Mouse (Mus musculus) T-cell, adult 2 months (primary cell): ENCODE results near the gene Smurf2.

Source experiments
- DNase-seq: peaks from one replicate; pipeline ENCODE4 v3.0.0; 2022; ENCODE audit warnings: low spot score

Gene Smurf2

DNA sequence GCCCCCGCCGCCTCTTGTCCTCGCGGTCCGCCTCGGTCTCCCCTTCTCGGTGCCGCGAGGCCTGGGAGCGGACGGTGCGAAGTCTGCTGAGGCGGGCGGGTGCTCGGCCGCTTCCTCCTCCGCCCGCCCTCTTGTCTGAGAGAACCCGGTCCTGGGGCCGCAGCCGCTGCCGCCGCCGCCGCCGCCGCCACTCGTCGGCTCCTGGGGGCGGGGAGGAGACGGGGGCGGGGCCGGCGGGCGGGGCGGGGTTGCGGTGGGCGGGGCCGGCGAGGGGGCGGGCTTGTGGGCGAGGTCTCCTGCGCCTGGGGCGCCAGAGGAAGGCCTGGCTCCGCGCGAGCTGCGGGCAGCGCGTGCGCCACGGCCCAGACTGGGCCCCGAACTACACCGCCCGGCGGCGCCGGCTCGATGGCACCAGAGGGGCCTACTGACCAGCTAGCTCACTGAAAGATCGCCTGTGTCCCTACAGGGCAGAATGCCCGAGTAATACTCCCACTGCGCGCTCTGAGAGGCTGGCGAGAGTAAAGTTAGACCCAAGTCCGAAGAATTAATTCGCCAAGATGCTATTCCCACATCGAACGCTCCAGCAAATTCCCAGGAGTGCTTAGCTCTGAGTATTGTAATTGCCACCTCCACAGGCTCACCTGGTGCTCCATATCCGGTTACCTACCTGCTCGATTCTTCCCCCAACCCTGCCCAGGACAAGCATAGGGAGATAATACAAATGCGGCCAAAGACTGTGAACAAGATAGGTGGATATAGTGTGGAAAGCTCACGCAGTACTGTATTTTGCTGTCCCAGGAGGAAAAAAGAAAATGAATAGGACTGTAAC is at the start of gene Smurf2:
Gene Smurf2, minus strand, starts transcription at position 165 of the 829 bp plus-strand sequence.
- DNase-seq, result peak; percentile 83

DNA sequence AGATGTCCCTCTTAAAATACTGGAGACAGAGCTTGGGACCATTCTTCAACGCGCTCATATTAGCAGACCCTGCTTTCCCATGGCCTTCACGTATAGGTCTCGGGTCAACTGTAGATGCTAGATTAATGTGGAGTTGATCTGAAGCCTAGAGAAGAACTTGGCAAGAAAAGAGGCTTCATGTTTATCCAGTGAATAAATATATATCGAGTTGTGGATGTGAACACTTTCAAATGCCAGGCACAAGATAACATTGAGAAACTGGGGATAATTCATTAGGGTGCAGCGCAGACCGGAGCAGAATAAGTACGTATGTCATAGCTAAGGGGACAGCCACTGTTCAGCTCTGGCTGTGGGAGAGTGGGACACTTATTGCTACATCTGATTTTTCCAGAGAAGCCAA is 49.3 kb upstream of the Smurf2 start:
- DNase-seq, result no peak

DNA sequence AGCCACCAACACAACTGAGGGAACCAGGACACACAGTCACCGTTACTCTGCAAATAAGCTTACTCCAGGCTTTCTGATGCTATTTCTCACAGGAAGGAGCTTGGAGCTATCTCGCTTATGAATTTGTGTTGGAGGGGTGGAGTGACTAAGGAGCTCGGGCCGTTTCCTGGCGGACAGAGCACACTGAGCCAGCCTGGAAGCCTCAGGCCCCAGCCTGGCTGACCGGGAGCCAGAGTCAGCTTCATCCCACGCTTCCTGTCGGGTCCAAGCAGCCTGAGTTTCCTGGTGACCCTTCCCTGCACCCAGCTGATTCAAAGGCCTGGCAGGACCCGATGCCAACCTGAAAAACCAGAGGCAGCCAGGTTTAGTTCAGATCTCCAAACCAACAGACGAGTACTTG is 47.1 kb upstream of the Smurf2 start:
- DNase-seq, result no peak

DNA sequence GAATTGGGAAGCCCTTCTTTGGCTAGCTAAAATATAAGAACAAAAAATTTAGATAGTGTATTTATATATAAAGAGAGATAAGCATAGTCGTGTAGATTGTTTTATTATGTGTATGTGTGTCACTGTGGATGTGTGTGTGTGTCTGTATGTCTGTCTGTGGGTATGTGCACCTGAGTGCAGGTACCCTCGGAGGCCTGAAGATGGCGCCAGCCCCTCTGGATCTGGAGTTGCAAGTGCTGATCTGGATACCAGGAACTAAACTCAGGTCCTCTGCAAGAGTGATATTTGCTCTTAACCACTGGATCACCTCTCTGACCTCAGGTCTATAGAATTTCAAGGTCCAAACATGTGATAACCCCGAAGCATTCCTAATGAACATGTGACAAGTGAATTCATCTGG is 45.4 kb upstream of the Smurf2 start:
- no peak for DNase-seq

DNA sequence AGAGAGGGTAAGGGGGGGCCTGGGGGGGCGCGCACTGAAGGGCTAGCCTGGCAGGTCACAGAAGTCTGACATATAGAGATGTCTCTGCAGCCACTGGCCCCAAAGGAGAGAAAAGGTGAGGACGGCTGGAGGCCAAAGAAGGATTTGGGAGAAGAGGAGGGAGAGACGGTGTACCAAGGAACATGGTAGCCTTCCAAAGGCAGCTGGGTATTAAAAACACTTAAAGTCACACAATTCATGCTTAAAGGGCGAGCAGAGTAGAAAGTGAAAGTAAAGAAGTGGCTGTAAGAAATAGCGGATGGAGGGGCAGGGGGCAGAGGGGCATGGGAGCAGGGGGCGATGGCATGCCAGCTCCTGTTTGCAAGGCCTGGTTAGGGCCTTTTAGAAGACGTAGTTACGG is 41.8 kb upstream of the Smurf2 start:
- DNase-seq, result peak; percentile 17

DNA sequence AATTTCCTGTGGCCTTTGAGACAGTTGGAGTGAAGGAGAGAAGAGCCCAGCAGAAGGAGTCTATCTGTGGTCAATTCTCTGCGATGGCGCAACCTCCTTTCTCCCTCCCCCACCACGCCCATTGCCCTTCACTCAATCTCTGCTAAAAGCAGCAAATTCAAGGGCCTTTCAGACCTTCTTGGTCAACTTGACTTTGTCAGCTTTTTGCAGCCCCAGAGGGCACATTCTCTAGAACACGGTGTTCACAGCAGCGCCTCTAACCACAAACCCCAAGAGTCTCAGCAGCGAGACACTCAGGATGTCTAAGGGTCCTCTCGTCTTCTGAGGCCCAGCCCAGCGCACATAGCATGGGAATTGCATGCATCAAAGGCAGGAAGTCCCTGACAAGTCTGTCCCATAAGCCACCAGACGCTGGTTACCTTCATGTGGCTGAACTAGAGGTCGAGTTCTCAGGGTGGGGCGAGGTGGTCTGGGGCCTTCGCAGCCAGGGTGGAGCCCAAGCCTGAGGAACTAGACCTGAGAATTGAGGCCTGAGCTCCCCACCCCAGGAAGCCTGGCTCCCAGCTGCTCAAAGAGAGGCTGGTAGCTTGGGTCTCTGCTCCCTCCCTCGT is 41.1 kb upstream of the Smurf2 start:
- DNase-seq, result peak; percentile 77

DNA sequence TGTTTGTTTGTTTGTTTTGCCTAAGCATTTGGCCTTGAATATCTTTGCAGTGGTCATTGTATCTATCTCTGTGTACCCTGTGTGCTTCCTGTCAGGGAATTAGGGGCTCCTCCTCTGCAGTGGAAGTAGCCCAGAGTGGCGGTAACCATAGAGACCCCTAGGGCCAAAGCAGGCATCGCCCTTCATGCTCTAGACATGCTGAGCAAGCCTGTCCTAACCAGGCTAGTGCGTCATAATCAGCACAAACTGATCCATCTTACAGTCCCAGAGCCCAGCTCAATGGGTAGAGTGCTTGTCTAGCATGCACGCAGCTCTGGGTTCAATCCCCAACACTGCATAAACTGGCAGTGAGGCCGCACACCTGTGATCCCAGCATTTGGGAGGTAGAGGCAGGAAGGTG is 38.6 kb upstream of the Smurf2 start:
- DNase-seq, result no peak

DNA sequence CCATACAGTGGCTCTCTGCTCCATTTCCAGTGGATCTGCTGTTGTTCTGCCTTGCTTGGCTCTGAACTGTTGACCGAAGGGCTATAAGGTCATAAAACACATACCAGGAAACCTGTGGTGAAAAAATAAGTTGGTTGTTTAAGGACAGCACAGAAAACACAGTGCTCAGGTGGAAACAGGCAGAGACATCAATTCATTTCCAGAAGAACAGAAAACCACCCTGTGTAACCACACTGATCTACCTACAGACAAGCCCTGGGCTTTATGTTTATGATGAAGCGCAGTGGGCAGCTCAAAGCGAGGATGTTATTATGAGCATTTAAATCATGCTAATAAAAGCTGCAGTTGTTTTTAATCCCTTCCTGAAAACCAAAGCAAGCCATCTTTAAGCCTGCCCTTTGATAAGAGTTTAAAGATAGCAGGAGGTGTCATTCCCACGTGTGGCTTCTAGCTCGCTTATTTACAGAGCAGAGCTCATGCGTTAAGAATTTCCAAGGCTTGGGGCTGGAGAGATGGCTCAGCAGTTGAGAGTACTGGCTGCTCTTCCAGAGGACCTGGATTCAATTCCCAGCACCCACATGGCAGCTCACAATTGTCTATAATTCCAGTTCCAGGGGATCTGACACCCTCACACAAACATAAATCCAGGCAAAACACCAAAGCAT is 38.0 kb upstream of the Smurf2 start:
- DNase-seq, result no peak

DNA sequence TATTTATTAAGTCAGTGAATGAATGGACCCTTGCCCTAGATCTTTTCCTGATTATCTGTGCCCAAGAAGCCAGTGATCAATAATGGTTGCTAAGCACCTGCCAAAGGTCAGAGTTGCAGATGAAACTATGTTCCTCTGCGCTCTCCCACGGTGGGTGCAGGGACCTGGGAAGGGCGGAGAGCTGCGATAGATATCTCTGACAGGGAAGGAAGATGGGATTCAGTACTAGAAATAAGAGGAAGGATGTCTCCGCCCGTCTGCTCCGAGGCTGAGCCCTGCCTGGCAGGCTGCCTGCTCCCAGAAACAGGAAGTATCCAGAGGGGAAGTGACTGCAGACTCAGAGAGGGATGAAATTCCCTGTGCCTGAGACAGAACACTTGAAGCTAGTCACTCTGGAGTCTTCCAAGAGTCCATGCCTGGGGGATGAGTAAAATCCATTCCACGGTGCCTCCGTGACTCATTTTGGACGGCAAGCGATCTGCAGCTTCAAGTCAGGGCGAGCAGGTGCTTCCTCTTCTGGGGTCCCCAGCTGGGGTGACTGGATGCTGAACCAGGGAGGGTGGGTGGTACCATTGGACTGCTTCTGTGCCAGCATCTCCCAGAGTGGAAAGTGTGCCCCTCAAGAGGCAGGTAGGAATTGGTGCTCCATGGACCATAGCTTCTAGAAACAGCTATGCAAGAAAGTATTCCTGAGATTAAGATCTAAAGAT is 36.9 kb upstream of the Smurf2 start:
- DNase-seq, result no peak

DNA sequence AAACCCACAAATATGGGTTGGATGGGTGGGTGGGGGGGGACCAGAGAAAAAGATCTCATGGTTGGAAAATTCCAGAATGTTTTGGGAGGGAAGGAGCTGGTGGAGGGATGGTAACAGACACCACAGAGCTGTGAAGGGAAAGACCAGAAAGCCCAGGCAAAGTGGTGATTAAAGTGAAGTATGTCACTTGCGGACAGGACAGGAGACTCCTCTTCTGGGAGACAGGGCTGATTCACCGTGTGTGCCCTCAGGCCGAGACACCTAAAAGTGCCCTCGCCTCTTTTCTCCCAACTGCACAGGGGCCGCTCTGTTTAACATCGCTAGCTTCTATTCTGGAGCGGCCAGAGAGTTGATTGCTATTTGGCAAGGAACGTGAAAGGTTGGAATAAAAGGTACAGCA is 34.1 kb upstream of the Smurf2 start:
- DNase-seq, result no peak

DNA sequence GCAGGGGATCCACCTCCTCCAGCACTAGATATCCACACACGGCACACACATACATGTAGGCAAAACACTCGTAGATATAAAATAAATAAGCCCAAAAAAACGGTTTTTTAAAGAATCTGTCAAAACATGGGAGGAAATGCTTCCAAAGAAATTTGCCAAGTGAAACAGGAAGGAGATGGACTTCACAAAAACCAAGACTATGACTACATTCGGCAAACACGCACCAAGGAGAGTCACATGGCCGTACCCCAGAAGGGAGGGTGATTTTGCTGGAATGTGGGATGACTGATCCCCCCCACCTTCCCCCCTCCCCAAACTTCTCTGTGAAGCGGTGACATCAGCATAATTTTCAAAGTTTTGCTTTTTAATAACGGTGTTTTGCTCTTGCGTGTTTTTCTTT is 33.6 kb upstream of the Smurf2 start:
- no peak for DNase-seq

DNA sequence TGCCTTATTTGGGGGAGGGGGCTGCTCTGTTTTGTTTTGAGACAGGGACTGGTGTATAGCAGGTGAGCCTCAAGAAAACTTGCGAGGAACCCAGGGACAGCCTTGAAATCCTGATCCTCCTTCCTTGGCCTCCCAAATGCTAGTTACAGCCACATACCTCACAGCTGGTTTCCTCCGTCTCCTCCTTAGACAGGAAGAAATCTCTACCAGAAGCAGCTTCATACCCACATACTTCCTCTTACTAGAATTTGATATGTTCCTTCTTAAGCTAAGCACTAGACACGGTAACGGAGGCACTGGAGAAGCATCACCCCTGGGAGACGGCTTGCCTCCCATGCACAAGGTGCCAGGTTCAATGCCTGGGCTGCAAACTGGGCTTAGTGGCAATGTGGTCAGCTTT is 16.8 kb upstream of the Smurf2 start:
- no peak for DNase-seq

DNA sequence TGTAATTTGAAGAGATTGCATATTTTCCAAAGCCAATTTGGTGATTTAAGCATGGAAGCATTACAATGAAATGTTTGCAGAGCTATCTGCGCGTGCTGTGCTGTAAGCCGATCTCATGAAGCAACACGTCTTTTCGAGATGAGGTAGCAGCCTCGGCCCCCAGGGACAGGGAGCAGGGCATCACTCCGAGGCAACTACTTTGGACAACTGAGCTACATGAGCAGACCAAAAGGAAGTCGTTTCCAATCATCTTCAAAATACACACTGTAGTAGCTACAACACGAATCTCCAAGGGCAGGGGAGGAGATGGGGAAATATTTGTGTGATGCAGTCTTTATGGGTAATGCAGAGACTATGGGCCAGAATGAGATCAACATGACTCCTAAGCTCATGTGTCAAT is 9.9 kb upstream of the Smurf2 start:
- no peak for DNase-seq

DNA sequence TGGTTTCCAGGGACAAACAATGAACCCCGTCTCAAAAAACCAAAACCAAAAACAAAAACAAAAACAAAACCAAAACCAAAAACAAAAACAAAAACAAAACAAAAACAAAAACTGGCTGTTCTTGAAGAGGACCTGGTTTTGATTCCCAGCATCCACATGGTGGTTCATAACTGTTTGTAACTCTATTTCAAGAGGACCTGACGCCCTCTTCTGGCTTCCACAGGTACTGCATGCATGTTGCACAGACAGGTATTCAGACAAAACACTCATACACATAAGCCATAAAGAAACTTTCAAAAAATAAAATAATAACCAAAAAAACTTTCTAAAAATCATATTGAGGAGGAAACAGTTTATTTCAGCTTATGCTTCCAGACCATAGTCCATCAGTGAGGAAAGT is 8.4 kb upstream of the Smurf2 start:
- DNase-seq, result peak; percentile 15

DNA sequence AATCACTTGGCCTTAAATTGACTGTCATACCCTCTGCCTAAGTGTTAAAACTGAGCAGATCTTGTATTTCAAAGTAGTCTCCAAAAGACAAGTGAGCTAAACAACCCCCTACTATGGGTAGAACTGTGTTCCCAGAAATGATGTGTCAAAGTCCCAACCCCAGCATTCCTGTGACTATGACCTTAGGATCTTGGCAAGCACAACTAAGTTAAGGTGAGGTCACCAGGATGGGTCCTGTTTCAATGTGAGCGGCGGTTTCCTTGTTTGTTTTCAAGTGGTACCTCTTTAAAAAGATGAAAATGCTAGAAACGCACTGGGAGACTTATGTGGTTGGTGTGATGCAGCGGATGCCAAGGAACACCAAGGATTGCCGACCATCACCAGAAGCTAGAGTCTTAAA is 7.4 kb upstream of the Smurf2 start:
- DNase-seq, result no peak

DNA sequence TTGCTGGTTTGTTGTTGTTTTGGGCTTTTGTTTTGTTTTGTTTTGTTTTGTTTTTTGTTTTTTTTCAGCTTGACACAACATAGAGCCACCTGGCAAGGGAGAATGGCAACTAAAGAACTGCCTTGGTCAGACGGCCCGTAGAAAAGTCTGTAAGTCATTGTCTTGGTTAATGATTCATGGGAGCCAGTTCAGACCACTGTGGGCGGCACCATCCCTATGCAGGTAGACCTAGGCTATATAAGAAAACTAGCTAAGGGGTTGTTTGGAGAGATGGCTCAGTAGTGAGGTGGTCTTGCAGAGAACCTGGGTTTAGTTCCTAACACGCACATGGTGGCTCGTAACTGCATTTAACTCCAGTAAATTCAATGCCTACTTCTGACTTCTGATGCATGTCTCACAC is 6.7 kb upstream of the Smurf2 start:
- no peak for DNase-seq

DNA sequence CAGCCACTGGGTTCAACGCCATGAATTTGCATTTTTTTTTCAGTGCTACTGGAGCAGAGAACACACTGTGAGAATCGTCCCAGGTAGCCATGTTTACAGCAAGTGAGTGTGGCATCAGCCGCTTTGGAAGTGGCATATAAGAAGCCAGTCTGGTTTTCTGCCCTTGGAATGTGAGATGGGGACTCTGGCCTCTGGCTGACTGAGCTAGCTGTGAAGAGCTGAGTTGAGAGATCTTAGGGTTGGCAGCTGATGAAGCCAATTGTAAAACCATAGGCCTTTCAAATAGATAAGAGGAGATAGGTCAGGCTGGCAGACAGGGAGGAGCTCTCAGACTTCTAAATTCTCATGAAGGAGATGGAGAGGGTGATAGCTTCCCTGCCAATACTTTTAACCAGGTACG is 6.2 kb upstream of the Smurf2 start:
- DNase-seq, result no peak

DNA sequence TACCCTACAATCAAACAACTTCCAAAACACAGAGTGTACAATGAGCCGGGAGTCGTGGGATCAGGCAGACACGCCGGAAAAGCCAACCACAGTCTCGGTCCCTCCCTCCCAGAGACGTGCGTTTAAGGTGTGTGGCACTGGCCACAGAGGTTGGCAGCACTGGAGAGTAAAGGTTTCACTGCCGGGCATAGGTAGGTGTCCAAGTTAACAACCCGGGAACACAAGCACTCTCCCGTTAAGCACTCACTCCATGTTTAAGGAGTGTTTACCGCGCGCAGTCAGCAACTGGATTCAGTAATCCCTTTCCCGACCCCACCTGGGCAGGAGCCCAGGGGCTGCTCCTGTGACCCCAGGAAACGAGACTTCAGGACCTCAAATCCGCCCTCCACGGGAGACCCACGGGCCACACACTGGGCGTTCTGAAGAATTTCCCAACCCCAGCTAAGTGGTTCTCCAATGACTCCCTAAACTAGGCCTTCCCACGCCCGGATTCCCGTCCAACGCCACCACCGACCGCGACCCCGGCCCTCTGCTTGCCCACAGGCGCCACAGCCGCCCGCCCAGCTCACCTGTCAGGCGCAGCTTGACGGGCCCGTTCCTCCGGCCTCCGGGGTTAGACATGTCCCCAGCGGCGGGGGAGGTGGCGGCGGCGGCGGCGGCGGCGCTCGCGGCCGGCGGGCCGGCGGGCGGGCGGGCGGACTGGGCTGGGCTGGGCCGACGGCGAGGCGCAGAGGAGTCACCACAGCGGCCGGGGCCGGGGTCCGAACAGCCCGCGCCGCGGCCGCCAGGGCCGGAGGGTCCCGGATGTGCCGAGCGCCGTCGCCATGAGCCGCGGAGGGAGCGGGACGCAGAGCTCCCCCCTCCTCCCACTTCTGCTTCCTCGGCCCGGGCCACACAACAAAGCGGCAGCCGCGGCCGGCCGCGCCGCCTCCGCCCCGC is 634 bp downstream of the Smurf2 start:
- DNase-seq, result peak; percentile 10

DNA sequence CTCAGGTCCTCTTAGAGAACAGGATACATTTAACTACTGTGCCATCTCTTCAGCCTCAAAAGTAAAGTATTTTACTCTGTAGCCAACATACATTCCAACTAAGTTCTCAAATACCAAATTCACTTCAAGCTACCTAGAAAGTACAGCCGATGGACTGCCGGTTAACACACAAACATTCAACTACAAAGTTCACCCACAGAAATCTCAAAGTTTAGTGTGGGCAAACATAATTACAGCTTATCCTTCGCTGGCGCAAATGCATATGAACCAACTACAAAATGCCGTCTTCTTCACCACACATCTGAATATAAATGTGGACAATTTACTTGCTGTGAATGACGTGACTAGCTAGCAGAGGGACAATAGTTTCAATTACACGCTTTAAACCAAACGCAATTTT is 1.6 kb downstream of the Smurf2 start:
- DNase-seq, result no peak

DNA sequence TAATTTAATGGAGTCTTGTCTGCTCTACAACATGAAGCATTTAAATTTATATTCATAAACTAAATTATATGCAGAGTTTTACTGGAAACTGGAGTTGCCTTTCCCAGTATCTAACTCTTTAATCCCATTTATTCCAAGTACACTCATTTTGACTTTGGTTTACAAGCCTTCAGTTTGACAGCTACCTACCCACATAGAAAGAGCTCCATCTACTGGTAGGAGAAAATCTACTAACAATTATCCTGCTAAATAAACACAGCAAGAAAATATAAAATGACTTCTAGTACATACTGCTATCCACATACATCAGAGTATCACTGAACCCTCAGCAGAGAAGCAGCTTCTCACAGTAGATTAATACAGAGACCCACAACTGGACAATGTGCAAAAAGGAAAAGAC is 9.3 kb downstream of the Smurf2 start:
- DNase-seq, result no peak

DNA sequence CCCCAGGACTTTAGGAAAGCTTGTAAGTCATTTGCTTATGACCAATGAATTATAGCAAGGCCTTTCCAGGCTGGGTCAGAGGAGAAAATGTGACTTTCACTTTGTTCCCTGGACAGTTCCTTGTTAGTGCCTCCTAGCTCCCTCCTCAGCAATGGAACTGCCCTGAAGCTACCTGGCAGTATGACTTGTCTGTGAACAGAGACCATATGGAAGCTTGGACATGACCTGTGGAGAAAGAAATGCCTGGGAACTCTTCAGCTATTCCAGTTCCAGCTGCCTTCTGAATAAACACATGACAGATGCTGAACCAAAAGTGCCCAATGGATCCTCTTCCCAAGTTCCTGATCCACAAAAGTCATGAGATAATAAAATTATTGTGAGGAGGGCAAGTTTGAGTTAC is 12.5 kb downstream of the Smurf2 start:
- DNase-seq, result no peak

DNA sequence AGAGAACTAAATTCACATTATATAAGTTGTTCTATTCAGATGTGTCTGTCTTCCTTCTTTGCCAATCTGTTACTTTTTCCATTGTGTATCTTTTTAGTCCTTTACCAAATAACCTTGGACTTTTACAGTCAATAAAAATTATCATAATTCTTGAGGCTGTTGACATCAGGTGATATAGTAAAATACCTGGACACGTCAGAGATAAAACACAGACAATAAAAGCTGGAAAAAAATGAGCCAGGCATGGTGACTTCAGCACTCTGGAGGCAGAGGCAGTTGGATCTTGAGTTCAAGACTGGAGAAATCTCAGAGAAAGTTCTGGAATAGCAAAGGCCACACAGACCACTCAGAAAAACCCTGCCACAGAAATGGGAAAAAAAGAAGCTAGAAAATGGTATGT is 13.3 kb downstream of the Smurf2 start:
- no peak for DNase-seq
